Mouse (Mus musculus) heart, embryonic 14.5 days (tissue): ENCODE data around the gene Mb. TPM values are rescaled to one million over a fixed set of nuclear protein-coding genes. Genes with fewer than 3 reads are reported as not detected.

Source experiments
- ATAC-seq: fragments of 200-750 bp; cut with Nextera tagmentation; 2 replicates; pipeline ENCODE4 v1.8.0; 2017; ENCODE audit warnings: low read depth, moderate TSS enrichment; ENCODE audit not compliant: insufficient number of reproducible peaks, insufficient read depth, low FRiP score
- H3K27ac ChIP-seq, 2 experiments: fragments of 200-500 bp in 1 of 2; fragments of 300-500 bp in 1 of 2; sonication (generic) in 1 of 2; replicated peaks in 1 of 2; 2 replicates each; pipeline ENCODE4 v1.5.1; 2012 to 2014; ENCODE audit warnings: low read depth in 2 of 2, low read length in 2 of 2, control low read depth in 1 of 2, mild to moderate bottlenecking in 1 of 2, mixed read lengths in 1 of 2; ENCODE audit not compliant: control insufficient read depth in 1 of 2, insufficient read depth in 1 of 2
- H3K27me3 ChIP-seq: fragments of 300-500 bp; sonication (generic); 2 replicates; pipeline ENCODE4 v1.6.1; 2014; ENCODE audit warnings: mild to moderate bottlenecking, low read length, control low read depth; ENCODE audit not compliant: control insufficient read depth, insufficient read depth
- H3K36me3 ChIP-seq: fragments of 300-500 bp; sonication (generic); 2 replicates; pipeline ENCODE4 v1.6.1; 2014; ENCODE audit warnings: mild to moderate bottlenecking, control low read depth, low read length, mixed read lengths; ENCODE audit not compliant: control insufficient read depth, insufficient read depth
- H3K4me1 ChIP-seq, 2 experiments: fragments of 200-500 bp in 1 of 2; fragments of 300-500 bp in 1 of 2; sonication (generic) in 1 of 2; 2 replicates each; pipeline ENCODE4 v1.6.1; 2012 to 2014; ENCODE audit warnings: low read length in 2 of 2, control low read depth in 1 of 2, mixed read lengths in 1 of 2; ENCODE audit not compliant: control insufficient read depth in 2 of 2, insufficient read depth in 2 of 2
- H3K4me2 ChIP-seq: fragments of 300-500 bp; sonication (generic); 2 replicates; pipeline ENCODE4 v1.6.1; 2014; ENCODE audit warnings: mild to moderate bottlenecking, low read length
- H3K4me3 ChIP-seq, 2 experiments: fragments of 200-500 bp in 1 of 2; fragments of 300-500 bp in 1 of 2; sonication (generic) in 1 of 2; 2 replicates each; pipeline ENCODE4 v1.5.1; 2012 to 2014; ENCODE audit warnings: low read length in 2 of 2, mild to moderate bottlenecking in 2 of 2, control low read depth in 1 of 2, low read depth in 1 of 2, moderate library complexity in 1 of 2; ENCODE audit not compliant: control insufficient read depth in 1 of 2, insufficient read depth in 1 of 2
- H3K9ac ChIP-seq: fragments of 300-500 bp; sonication (generic); 2 replicates; pipeline ENCODE4 v1.6.1; 2014; ENCODE audit warnings: mild to moderate bottlenecking, low read length
- H3K9me3 ChIP-seq: fragments of 300-500 bp; sonication (generic); 2 replicates; pipeline ENCODE4 v1.6.1; 2016; ENCODE audit warnings: low read length, control low read depth; ENCODE audit not compliant: control insufficient read depth
- WGBS: fragments of 180-500 bp; shearing (Covaris S2); extraction: QIAGEN DNeasy Blood & Tissue Kit; methylation state at CpG from one replicate; pipeline ENCODE4 v1.1.7; 2014; 5-methylcytosine and 5-hydroxymethylcytosine counted together
- polyA plus RNA-seq: library from polyadenylated mRNA; unstranded; fragments of >200 nt; fragmentation: Nextera tagmentation; extraction: Ambion mirVana; gene quantifications from 2 replicates; pipeline ENCODE4 v1.2.1, GENCODE M21; 2014

The Mb gene
- polyA plus RNA-seq, 1 experiment from 2014 or later: 810 TPM

DNA sequence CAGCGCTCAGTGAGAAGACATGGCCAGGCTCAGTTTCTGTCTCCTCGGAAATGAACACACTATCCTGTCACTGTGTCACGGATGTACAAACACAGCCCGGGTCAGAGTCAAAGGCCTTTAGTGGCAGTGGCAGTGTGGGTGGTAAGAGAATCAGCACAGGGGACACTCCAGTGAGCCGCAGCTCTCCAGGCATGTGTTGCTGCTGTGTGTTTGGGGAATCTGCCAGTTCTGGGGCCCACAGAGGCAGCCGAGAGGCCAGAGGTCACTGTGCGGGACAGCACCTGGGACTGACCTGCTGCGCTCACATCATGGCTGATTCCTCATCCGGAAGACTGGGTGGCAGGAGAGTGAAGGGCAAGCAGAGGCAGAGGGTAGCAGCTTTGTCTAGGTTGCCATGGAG, 27.4 kb upstream of the Mb start:
- Histone ChIP-seq H3K4me2 (no peak overlapping the region), H3K4me3 (no peak overlapping the region), H3K36me3 (peaks cover 80% of the 10 kb centered on the region), H3K4me1 (0 out of 4 replicates have a peak, but pooled peaks cover 0 to 8% of the 10 kb centered on the region in 2 experiments), H3K27me3 (no peaks in the 10 kb centered on the region), H3K9ac (no peak overlapping the region), H3K9me3 (no peaks in the 10 kb centered on the region), H3K27ac (no peak overlapping the region)
- ATAC-seq: no peak
- 95% methylated on average over 9 of the region's 9 CpGs for WGBS

DNA sequence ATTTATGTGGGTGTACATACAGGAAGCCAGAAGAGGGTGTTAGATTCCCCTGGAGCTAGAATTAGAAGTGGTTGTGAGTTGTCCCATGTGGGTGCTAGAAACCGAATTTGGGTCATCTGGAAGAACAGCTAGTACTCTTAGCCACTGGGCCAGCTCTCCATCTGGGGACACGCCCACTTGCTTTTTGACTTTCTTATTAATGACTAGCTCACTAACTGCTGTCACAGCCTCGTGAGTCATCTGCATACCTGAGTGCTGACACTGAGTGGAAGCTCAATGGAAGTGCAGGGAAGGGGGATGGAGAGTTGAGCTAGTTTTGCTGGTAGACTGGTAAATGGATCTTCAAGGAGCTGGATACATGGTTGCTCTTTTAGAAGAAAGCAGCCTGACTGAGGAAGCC, 26.1 kb upstream of the Mb start:
- 80% methylated on average over 3 of the region's 3 CpGs for WGBS
- H3K4me3 ChIP-seq: no peak overlapping the region
- H3K9me3 ChIP-seq: no peaks in the 10 kb centered on the region
- no peaks in the 10 kb centered on the region for H3K27me3 ChIP-seq
- H3K9ac ChIP-seq: no peak overlapping the region
- H3K36me3 ChIP-seq: peaks cover 67% of the 10 kb centered on the region
- no peak for ATAC-seq
- no peak overlapping the region for H3K4me2 ChIP-seq
- H3K27ac ChIP-seq: no peak overlapping the region
- peaks cover 2 to 10% of the 10 kb centered on the region in 2 experiments; a peak in 2 of 4 replicates for H3K4me1 ChIP-seq

DNA sequence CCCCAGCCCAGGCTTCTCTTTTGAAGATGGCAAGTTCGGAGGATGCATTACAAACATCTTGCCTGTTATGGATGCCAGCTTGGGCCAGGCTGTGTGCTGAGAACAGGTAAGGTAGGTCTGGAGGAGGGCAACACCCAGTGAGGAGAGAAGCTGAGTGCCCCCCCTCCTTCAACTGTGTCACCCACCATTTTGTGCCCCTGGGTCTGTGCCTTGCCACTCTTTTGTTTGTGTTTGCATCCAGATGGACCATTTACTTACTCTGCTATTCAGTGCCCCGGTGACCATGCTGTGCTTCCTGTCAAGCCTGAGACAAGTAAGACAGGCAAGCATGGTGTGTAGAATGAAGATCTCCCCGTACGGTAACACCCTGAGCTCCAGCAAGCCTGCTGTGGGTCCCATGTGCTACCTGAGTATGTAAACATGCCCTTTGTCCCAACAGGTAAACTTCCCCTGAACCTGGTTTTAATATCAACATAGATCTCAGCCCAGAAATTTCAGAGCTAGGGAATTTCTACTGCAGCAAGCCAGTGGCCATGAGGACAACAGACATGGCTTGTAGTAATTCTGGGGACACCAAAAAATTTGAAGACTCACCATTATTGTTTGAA, 22.2 kb upstream of the Mb start:
- ATAC-seq: no peak
- Histone ChIP-seq H3K4me1 (peaks cover 14 to 21% of the 10 kb centered on the region in 2 experiments), H3K27ac (no peak overlapping the region), H3K36me3 (peaks cover 31% of the 10 kb centered on the region), H3K4me2 (no peak overlapping the region), H3K4me3 (no peak overlapping the region), H3K9ac (no peak overlapping the region), H3K27me3 (no peaks in the 10 kb centered on the region), H3K9me3 (no peaks in the 10 kb centered on the region)
- WGBS: 79% methylated on average over 4 of the region's 4 CpGs

DNA sequence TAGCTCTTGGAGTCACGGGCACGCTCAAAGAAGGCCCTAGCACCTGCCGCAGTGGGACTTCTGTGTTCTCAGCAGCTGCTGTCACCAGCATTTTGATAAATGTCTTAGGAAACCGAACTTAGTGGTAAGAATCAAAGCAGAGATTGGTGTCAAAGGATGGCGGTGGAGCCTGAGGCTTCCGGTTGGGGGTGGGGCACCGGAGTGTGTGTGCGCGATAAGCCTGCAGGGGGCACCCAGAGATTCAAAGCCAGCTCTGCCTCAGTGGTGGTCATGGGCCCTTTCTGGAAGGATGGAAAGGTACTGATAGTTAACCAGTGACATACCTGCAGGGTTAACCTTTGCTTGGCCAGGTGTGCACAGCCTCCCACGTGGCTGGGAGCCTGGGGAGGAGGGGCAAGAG, 21.0 kb upstream of the Mb start:
- ATAC-seq: no peak
- no peak overlapping the region for H3K9ac ChIP-seq
- H3K4me3 ChIP-seq: no peak overlapping the region
- peaks cover 19% of the 10 kb centered on the region for H3K36me3 ChIP-seq
- no peak overlapping the region for H3K27ac ChIP-seq
- H3K4me2 ChIP-seq: peak overlapping the region; percentile 12
- 18% methylated on average over 10 of the region's 10 CpGs for WGBS
- peaks cover 14 to 21% of the 10 kb centered on the region in 2 experiments for H3K4me1 ChIP-seq
- no peaks in the 10 kb centered on the region for H3K9me3 ChIP-seq
- no peaks in the 10 kb centered on the region for H3K27me3 ChIP-seq

DNA sequence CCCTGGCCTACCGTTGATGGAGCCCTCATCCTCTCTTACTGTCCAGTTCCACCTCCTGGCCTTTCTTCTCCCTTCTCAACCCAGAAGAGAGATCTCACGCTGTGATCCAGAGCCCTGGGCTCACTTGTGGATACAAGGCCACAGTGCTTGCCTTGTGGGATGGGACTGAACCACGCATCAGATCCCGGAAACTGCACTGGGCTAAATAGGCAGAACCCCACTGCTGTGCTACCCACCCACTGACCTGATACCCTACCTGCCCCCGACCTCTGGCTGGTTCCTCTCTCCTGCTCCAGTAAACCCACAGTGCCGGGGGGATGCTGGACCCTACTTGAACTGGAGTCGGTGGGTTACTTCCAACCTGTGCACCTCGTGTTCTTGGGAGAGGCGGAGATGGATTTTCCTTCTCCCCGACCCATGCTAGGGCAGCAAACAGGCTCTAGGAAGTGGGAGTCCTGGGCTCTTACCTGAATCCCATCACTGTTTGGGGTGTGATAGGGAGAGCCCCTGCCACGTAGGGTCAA, 20.3 kb upstream of the Mb start:
- ATAC-seq: no peak
- Histone ChIP-seq H3K36me3 (peaks cover 12% of the 10 kb centered on the region), H3K27me3 (no peaks in the 10 kb centered on the region), H3K4me1 (peaks cover 18 to 21% of the 10 kb centered on the region in 2 experiments), H3K9ac (no peak overlapping the region), H3K4me3 (no peak overlapping the region), H3K9me3 (no peaks in the 10 kb centered on the region), H3K4me2 (no peak overlapping the region), H3K27ac (no peak overlapping the region)
- WGBS: 84% methylated on average over 11 of the region's 11 CpGs

- 40% methylated on average over 3 of the region's 3 CpGs for WGBS
- H3K9me3 ChIP-seq: 0 out of 2 replicates have a peak, but pooled peaks cover 3% of the 10 kb centered on the region
- no peak; the same call in 1 of the 2 replicates for ATAC-seq
- H3K27me3 ChIP-seq: no peaks in the 10 kb centered on the region
- H3K4me3 ChIP-seq: no peak overlapping the region
- H3K4me2 ChIP-seq: no peak overlapping the region
- no peaks in the 10 kb centered on the region for H3K36me3 ChIP-seq
- H3K4me1 ChIP-seq: peaks cover 18 to 26% of the 10 kb centered on the region in 2 experiments
- peak overlapping the region; percentile 34 to 80 for H3K27ac ChIP-seq
- H3K9ac ChIP-seq: no peak overlapping the region; the same call in 1 of the 2 replicates
These were observed 18.5 kb upstream of the Mb start for GRCm38 (mm10) chr15:77069019-77069418.

- ATAC-seq: peak; percentile 62
- 13% methylated on average over 3 of the region's 3 CpGs for WGBS
- Histone ChIP-seq H3K9me3 (0 out of 2 replicates have a peak, but pooled peaks cover 4% of the 10 kb centered on the region), H3K9ac (0 out of 2 replicates have a peak overlapping the region, but pooled peaks have one; percentile 0), H3K36me3 (no peaks in the 10 kb centered on the region), H3K27me3 (no peaks in the 10 kb centered on the region), H3K4me1 (peaks cover 18 to 26% of the 10 kb centered on the region in 2 experiments), H3K27ac (peak overlapping the region; percentile 34 to 80), H3K4me2 (no peak overlapping the region), H3K4me3 (no peak overlapping the region)
These were observed 18.0 kb upstream of the Mb start for GRCm38 (mm10) chr15:77068439-77068861.
